Mouse (Mus musculus): ENCODE results near the gene Lyl1.
A peak's percentile ranks its signal among the peaks of the same experiment; 100 is the strongest.

The Lyl1 gene

GRCm38 (mm10) chr8:84703466-84704249 lies 2.4 kb downstream of the Lyl1 start:
- peak in 1 of 2 experiments; percentile 14 for DNase-seq (ENCODE audit: low spot score in 2 of 2)

- peak; percentile 60 to 88 for DNase-seq (ENCODE audit: low spot score in 2 of 2)
These were observed 3.1 kb downstream of the Lyl1 start for GRCm38 (mm10) chr8:84704356-84704755.

- peak in 1 of 2 experiments; percentile 44 for DNase-seq (ENCODE audit: low spot score in 2 of 2)
These were observed 3.9 kb downstream of the Lyl1 start for GRCm38 (mm10) chr8:84704867-84705831.

- no peak for DNase-seq (ENCODE audit: low spot score in 2 of 2)
These were observed 4.7 kb downstream of the Lyl1 start for GRCm38 (mm10) chr8:84705960-84706359.

GRCm38 (mm10) chr8:84706610-84707266 lies 5.5 kb downstream of the Lyl1 start:
- peak in 1 of 2 experiments; percentile 37 for DNase-seq (ENCODE audit: low spot score in 2 of 2)

- DNase-seq (ENCODE audit: low spot score in 2 of 2) = peak in 1 of 2 experiments; percentile 27
These were observed 6.1 kb downstream of the Lyl1 start for GRCm38 (mm10) chr8:84707267-84707883.

GRCm38 (mm10) chr8:84708071-84708541 lies 6.8 kb downstream of the Lyl1 start:
- no peak for DNase-seq (ENCODE audit: low spot score in 2 of 2)

GRCm38 (mm10) chr8:84708774-84709475 lies 7.7 kb downstream of the Lyl1 start:
- DNase-seq (ENCODE audit: low spot score in 2 of 2) = peak; percentile 76 to 92

GRCm38 (mm10) chr8:84709931-84710330 lies 8.7 kb downstream of the Lyl1 start:
- no peak for DNase-seq (ENCODE audit: low spot score in 2 of 2)

- no peak for DNase-seq (ENCODE audit: low spot score in 2 of 2)
These were observed 10.1 kb downstream of the Lyl1 start for GRCm38 (mm10) chr8:84711312-84711711.

- DNase-seq (ENCODE audit: low spot score in 2 of 2) = peak in 1 of 2 experiments; percentile 80
These were observed 10.9 kb downstream of the Lyl1 start for GRCm38 (mm10) chr8:84711933-84712758.

- no peak for DNase-seq (ENCODE audit: low spot score in 2 of 2)
These were observed 11.5 kb downstream of the Lyl1 start for GRCm38 (mm10) chr8:84712759-84713120.

- no peak for DNase-seq (ENCODE audit: low spot score in 2 of 2)
These were observed 12.1 kb downstream of the Lyl1 start for GRCm38 (mm10) chr8:84713381-84713780.

- no peak for DNase-seq (ENCODE audit: low spot score in 2 of 2)
These were observed 12.9 kb downstream of the Lyl1 start for GRCm38 (mm10) chr8:84714161-84714560.

- DNase-seq (ENCODE audit: low spot score in 2 of 2) = no peak
These were observed 14.7 kb downstream of the Lyl1 start for GRCm38 (mm10) chr8:84715893-84716468.

- DNase-seq (ENCODE audit: low spot score in 2 of 2) = no peak
These were observed 15.5 kb downstream of the Lyl1 start for GRCm38 (mm10) chr8:84716790-84717189.

GRCm38 (mm10) chr8:84718476-84718875 lies 17.2 kb downstream of the Lyl1 start:
- no peak for DNase-seq (ENCODE audit: low spot score in 2 of 2)

- no peak for DNase-seq (ENCODE audit: low spot score in 2 of 2)
These were observed 17.9 kb downstream of the Lyl1 start for GRCm38 (mm10) chr8:84718959-84719690.

GRCm38 (mm10) chr8:84722530-84722849 lies 21.2 kb downstream of the Lyl1 start:
- DNase-seq (ENCODE audit: low spot score in 2 of 2) = no peak
